Mouse (Mus musculus) macrophage (primary cell): ENCODE data around the gene Ovca2. TPM values are rescaled to one million over a fixed set of nuclear protein-coding genes. Genes with fewer than 3 reads are reported as not detected.
"Not testable (repeated sequence)": the region's sequence is repeated elsewhere in the genome, so short reads cannot be mapped to it uniquely, and the experiment has no call there.

Experiments used
- H3K27ac ChIP-seq: fragments of 350-480 bp; formaldehyde crosslinking; 2 replicates; pipeline ENCODE4 v1.9.0; 2021
- H3K36me3 ChIP-seq: fragments of 350-480 bp; formaldehyde crosslinking; 2 replicates; pipeline ENCODE4 v1.9.0; 2021; ENCODE audit errors: inconsistent target
- H3K4me3 ChIP-seq: fragments of 350-480 bp; formaldehyde crosslinking; 2 replicates; pipeline ENCODE4 v1.9.0; 2021; ENCODE audit errors: inconsistent target
- H3K79me2 ChIP-seq: fragments of 350-480 bp; formaldehyde crosslinking; 2 replicates; pipeline ENCODE4 v1.9.0; 2021; ENCODE audit errors: inconsistent target
- WGBS: methylation state at CpG from one replicate; pipeline ENCODE4 v1.1.7; 2026; ENCODE audit warnings: inconsistent platforms; ENCODE audit not compliant: missing documents; 5-methylcytosine and 5-hydroxymethylcytosine counted together
- polyA plus RNA-seq: library from polyadenylated mRNA; stranded (reverse); fragments of 250-400 nt; gene quantifications from 3 replicates; pipeline ENCODE4 v1.2.4, GENCODE M21; 2018; ENCODE audit warnings: inconsistent platforms

Gene Ovca2
- polyA plus RNA-seq, 1 experiment from 2014 or later = 11.7 TPM

- Histone ChIP-seq H3K4me3 (peak overlapping the region; percentile 99), H3K79me2 (peaks cover 12% of the 10 kb centered on the region; the same call in 1 of the 2 replicates), H3K36me3 (no peaks in the 10 kb centered on the region), H3K27ac (0 out of 2 replicates have a peak overlapping the region, but pooled peaks have one; percentile 10)
- 0% methylated on average over 24 of the region's 24 CpGs for WGBS
These were observed 11.7 kb upstream of the Ovca2 start for GRCm38 (mm10) chr11:75190371-75190724.

- Histone ChIP-seq H3K4me3 (peak overlapping the region; percentile 99), H3K36me3 (no peaks in the 10 kb centered on the region), H3K79me2 (peaks cover 12% of the 10 kb centered on the region; the same call in 1 of the 2 replicates), H3K27ac (0 out of 2 replicates have a peak overlapping the region, but pooled peaks have one; percentile 10)
- WGBS = 2% methylated on average over 22 of the region's 22 CpGs
These were observed 11.2 kb upstream of the Ovca2 start for GRCm38 (mm10) chr11:75189713-75190370.

- Histone ChIP-seq H3K79me2 (peaks cover 12% of the 10 kb centered on the region; the same call in 1 of the 2 replicates), H3K4me3 (no peak overlapping the region), H3K27ac (no peak overlapping the region), H3K36me3 (peaks cover 9% of the 10 kb centered on the region; the same call in 1 of the 2 replicates)
- WGBS = 82% methylated on average over 2 of the region's 2 CpGs
These were observed 6.4 kb upstream of the Ovca2 start for GRCm38 (mm10) chr11:75184986-75185385.

GRCm38 (mm10) chr11:75184573-75184972, 5.9 kb upstream of the Ovca2 start:
- whole genome bisulfite sequencing = 100% methylated on average over 5 of the region's 5 CpGs
- H3K79me2 ChIP-seq = peaks cover 10% of the 10 kb centered on the region; the same call in 1 of the 2 replicates
- H3K4me3 ChIP-seq = no peak overlapping the region
- H3K27ac ChIP-seq = no peak overlapping the region
- peaks cover 9% of the 10 kb centered on the region; the same call in 1 of the 2 replicates for H3K36me3 ChIP-seq

- Histone ChIP-seq H3K27ac (no peak overlapping the region), H3K4me3 (no peak overlapping the region), H3K79me2 (peaks cover 5% of the 10 kb centered on the region; the same call in 1 of the 2 replicates), H3K36me3 (peaks cover 9% of the 10 kb centered on the region; the same call in 1 of the 2 replicates)
- WGBS = 91% methylated on average over 2 of the region's 2 CpGs
These were observed 5.4 kb upstream of the Ovca2 start for GRCm38 (mm10) chr11:75183917-75184570.

GRCm38 (mm10) chr11:75178011-75178410, 624 bp downstream of the Ovca2 start:
- H3K79me2 ChIP-seq = peaks cover 11% of the 10 kb centered on the region; the same call in 1 of the 2 replicates
- WGBS = 50% methylated on average over 11 of the region's 12 CpGs
- H3K4me3 ChIP-seq = peak overlapping the region; percentile 86
- H3K36me3 ChIP-seq = peaks cover 9% of the 10 kb centered on the region; the same call in 1 of the 2 replicates
- H3K27ac ChIP-seq = peak overlapping the region; percentile 40

- WGBS = 86% methylated on average over 4 of the region's 6 CpGs
- H3K4me3 ChIP-seq, H3K27ac ChIP-seq, H3K36me3 ChIP-seq: not testable (repeated sequence)
- H3K79me2 ChIP-seq = peaks cover 11% of the 10 kb centered on the region; the same call in 1 of the 2 replicates
These were observed 4.1 kb downstream of the Ovca2 start for GRCm38 (mm10) chr11:75174574-75174973.

GRCm38 (mm10) chr11:75173799-75174165, 4.9 kb downstream of the Ovca2 start:
- no peak overlapping the region for H3K27ac ChIP-seq
- no peaks in the 10 kb centered on the region for H3K36me3 ChIP-seq
- WGBS = 2% methylated on average over 15 of the region's 15 CpGs
- H3K4me3 ChIP-seq = peak overlapping the region; percentile 35
- H3K79me2 ChIP-seq = peaks cover 11% of the 10 kb centered on the region; the same call in 1 of the 2 replicates

GRCm38 (mm10) chr11:75173095-75173798, 5.4 kb downstream of the Ovca2 start:
- Histone ChIP-seq H3K79me2 (peaks cover 9% of the 10 kb centered on the region; the same call in 1 of the 2 replicates), H3K36me3 (no peaks in the 10 kb centered on the region), H3K4me3 (peak overlapping the region; percentile 35), H3K27ac (no peak overlapping the region)
- under 1% methylated on average over 69 of the region's 71 CpGs for WGBS

- peaks cover under 1% of the 10 kb centered on the region; the same call in 1 of the 2 replicates for H3K79me2 ChIP-seq
- 2% methylated on average over 72 of the region's 75 CpGs for WGBS
- no peak overlapping the region for H3K4me3 ChIP-seq
- no peak overlapping the region for H3K27ac ChIP-seq
- H3K36me3 ChIP-seq = no peaks in the 10 kb centered on the region
These were observed 6.2 kb downstream of the Ovca2 start for GRCm38 (mm10) chr11:75172151-75173094.

- no peaks in the 10 kb centered on the region for H3K36me3 ChIP-seq
- no peak overlapping the region for H3K27ac ChIP-seq
- H3K79me2 ChIP-seq = no peaks in the 10 kb centered on the region
- H3K4me3 ChIP-seq = no peak overlapping the region
- WGBS = 12% methylated on average over 15 of the region's 17 CpGs
These were observed 7.3 kb downstream of the Ovca2 start for GRCm38 (mm10) chr11:75171186-75171865.

GRCm38 (mm10) chr11:75170136-75170751, 8.4 kb downstream of the Ovca2 start:
- no peak overlapping the region for H3K4me3 ChIP-seq
- no peak overlapping the region for H3K27ac ChIP-seq
- no peaks in the 10 kb centered on the region for H3K79me2 ChIP-seq
- no peaks in the 10 kb centered on the region for H3K36me3 ChIP-seq
- 3% methylated on average over 35 of the region's 38 CpGs for WGBS
